Mouse (Mus musculus): ENCODE results near the gene Gli3. TPM values are rescaled to one million over a fixed set of nuclear protein-coding genes. Genes with fewer than 3 reads are reported as not detected.

Gene Gli3
- total RNA-seq, 2 experiments from 2014 or later, result 9.6 to 10.7 TPM

GRCm38 (mm10) chr13:15495820-15496219 is 32.8 kb downstream of the Gli3 start:
- no peak for DNase-seq

GRCm38 (mm10) chr13:15498338-15498737 is 35.3 kb downstream of the Gli3 start:
- no peak for DNase-seq

GRCm38 (mm10) chr13:15510925-15511324 is 47.9 kb downstream of the Gli3 start:
- no peak for DNase-seq

GRCm38 (mm10) chr13:15513114-15513513 is 50.1 kb downstream of the Gli3 start:
- DNase-seq, result no peak

GRCm38 (mm10) chr13:15514082-15514481 is 51.0 kb downstream of the Gli3 start:
- DNase-seq, result no peak

GRCm38 (mm10) chr13:15517048-15517760 is 54.2 kb downstream of the Gli3 start:
- DNase-seq, result no peak

GRCm38 (mm10) chr13:15520353-15520752 is 57.3 kb downstream of the Gli3 start:
- no peak for DNase-seq

- DNase-seq, result no peak
These were observed 59.1 kb downstream of the Gli3 start for GRCm38 (mm10) chr13:15522153-15522552.

- DNase-seq, result no peak
These were observed 61.2 kb downstream of the Gli3 start for GRCm38 (mm10) chr13:15524208-15524607.

GRCm38 (mm10) chr13:15526691-15527090 is 63.7 kb downstream of the Gli3 start:
- DNase-seq, result no peak

GRCm38 (mm10) chr13:15531568-15531967 is 68.5 kb downstream of the Gli3 start:
- no peak for DNase-seq

- DNase-seq, result no peak
These were observed 74.2 kb downstream of the Gli3 start for GRCm38 (mm10) chr13:15537206-15537605.

GRCm38 (mm10) chr13:15537611-15538010 is 74.6 kb downstream of the Gli3 start:
- DNase-seq, result no peak

- DNase-seq, result no peak
These were observed 75.4 kb downstream of the Gli3 start for GRCm38 (mm10) chr13:15538389-15538788.

GRCm38 (mm10) chr13:15542053-15542452 is 79.0 kb downstream of the Gli3 start:
- DNase-seq, result no peak

- DNase-seq, result no peak
These were observed 80.3 kb downstream of the Gli3 start for GRCm38 (mm10) chr13:15543169-15543887.

- DNase-seq, result no peak
These were observed 81.0 kb downstream of the Gli3 start for GRCm38 (mm10) chr13:15543888-15544640.

- DNase-seq, result no peak
These were observed 82.4 kb downstream of the Gli3 start for GRCm38 (mm10) chr13:15545346-15545896.

- no peak for DNase-seq
These were observed 83.2 kb downstream of the Gli3 start for GRCm38 (mm10) chr13:15546258-15546657.

GRCm38 (mm10) chr13:15549466-15549865 is 86.4 kb downstream of the Gli3 start:
- DNase-seq, result no peak

GRCm38 (mm10) chr13:15550027-15550602 is 87.1 kb downstream of the Gli3 start:
- no peak for DNase-seq

GRCm38 (mm10) chr13:15550731-15551130 is 87.7 kb downstream of the Gli3 start:
- DNase-seq, result no peak

- DNase-seq, result no peak
These were observed 89.0 kb downstream of the Gli3 start for GRCm38 (mm10) chr13:15552009-15552408.

All from layer of hippocampus, postnatal 36 days (tissue).